Mouse (Mus musculus) small intestine, adult 2 months (tissue): Measurements from ENCODE around the gene Vmn1r54.

ENCODE experiments used
- CTCF ChIP-seq: fragments of 200-500 bp; IDR thresholded peaks from 2 replicates; pipeline ENCODE4 v1.5.1; 2012; ENCODE audit warnings: low read depth, mild to moderate bottlenecking, control low read depth, inconsistent platforms, low read length, moderate library complexity, mixed read lengths; ENCODE audit not compliant: insufficient replicate concordance, insufficient read length; ENCODE audit errors: extremely low read depth
- POLR2A ChIP-seq: fragments of 200-500 bp; IDR thresholded peaks from 2 replicates; pipeline ENCODE4 v1.6.1; 2012; ENCODE audit warnings: low read depth, mild to moderate bottlenecking, control low read depth, inconsistent platforms, low read length, moderate library complexity

- no peak for TF ChIP-seq CTCF
- TF ChIP-seq POLR2A: no peak
Measured at GRCm38 (mm10) chr6:90315961-90316360, 69.9 kb downstream of the Vmn1r54 start.
